Mouse (Mus musculus) stomach, postnatal 0 days (tissue): Measurements from ENCODE around the gene Nxpe3.

ENCODE experiments used
- CTCF ChIP-seq: IDR thresholded peaks from 2 replicates; pipeline ENCODE4 v1.5.1; 2016; ENCODE audit warnings: antibody characterized with exemption, low read depth, mild to moderate bottlenecking, moderate library complexity
- EP300 ChIP-seq: optimal IDR thresholded peaks from 2 replicates; pipeline ENCODE3; 2016; ENCODE audit warnings: antibody characterized with exemption

DNA sequence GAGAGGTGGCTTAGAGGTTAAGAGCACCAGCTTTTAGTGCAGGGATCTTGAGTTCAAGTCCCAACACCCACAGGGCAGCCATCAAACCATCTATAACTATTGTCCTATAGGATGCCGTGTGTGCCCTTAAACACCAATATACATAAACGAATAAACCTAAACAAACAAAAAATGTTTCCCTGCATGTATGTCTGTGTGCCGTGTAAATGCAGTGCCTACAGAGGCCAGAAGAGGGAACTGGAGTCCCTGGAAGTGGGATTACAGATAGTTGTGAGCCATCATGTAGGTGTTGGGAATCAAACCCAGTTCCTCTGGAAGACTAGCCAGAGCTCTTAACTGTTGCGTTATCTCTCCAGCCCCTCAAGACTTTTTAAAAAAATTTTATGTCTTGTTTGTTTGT is 45.7 kb upstream of the Nxpe3 start:
- no peak for TF ChIP-seq EP300
- TF ChIP-seq CTCF: no peak
